Mouse (Mus musculus) kidney, embryonic 16.5 days (tissue): ENCODE data around the gene Lrrn4cl. TPM values are rescaled to one million over a fixed set of nuclear protein-coding genes. Genes with fewer than 3 reads are reported as not detected.

Experiments
- ATAC-seq: fragments of 200-750 bp; cut with Nextera tagmentation; 2 replicates; pipeline ENCODE4 v1.8.0; 2017; ENCODE audit warnings: moderate TSS enrichment; ENCODE audit not compliant: low FRiP score, low TSS enrichment
- H3K27ac ChIP-seq: fragments of 300-500 bp; sonication (generic); 2 replicates; pipeline ENCODE4 v1.5.1; 2014; ENCODE audit warnings: low read length
- H3K27me3 ChIP-seq: fragments of 300-500 bp; sonication (generic); 2 replicates; pipeline ENCODE4 v1.6.1; 2014; ENCODE audit warnings: low read length, control low read depth, mixed read lengths; ENCODE audit not compliant: insufficient read depth
- H3K36me3 ChIP-seq: fragments of 300-500 bp; sonication (generic); 2 replicates; pipeline ENCODE4 v1.6.1; 2014; ENCODE audit warnings: low read length, control low read depth, mixed read lengths; ENCODE audit not compliant: insufficient read depth
- H3K4me1 ChIP-seq: fragments of 300-500 bp; sonication (generic); 2 replicates; pipeline ENCODE4 v1.6.1; 2014; ENCODE audit warnings: low read length, control low read depth, mixed read lengths; ENCODE audit not compliant: insufficient read depth
- H3K4me2 ChIP-seq: fragments of 300-500 bp; sonication (generic); replicated peaks from 2 replicates; pipeline ENCODE4 v1.6.1; 2014; ENCODE audit warnings: low read depth, low read length
- H3K4me3 ChIP-seq: fragments of 300-500 bp; sonication (generic); 2 replicates; pipeline ENCODE4 v1.5.1; 2014; ENCODE audit warnings: mild to moderate bottlenecking, low read length
- H3K9ac ChIP-seq: fragments of 300-500 bp; sonication (generic); replicated peaks from 2 replicates; pipeline ENCODE4 v1.6.1; 2014; ENCODE audit warnings: low read length
- H3K9me3 ChIP-seq: fragments of 300-500 bp; sonication (generic); 2 replicates; pipeline ENCODE4 v1.6.1; 2016; ENCODE audit warnings: low read length, control low read depth
- WGBS: fragments of 180-500 bp; shearing (Covaris S2); extraction: QIAGEN DNeasy Blood & Tissue Kit; methylation state at CpG from one replicate; pipeline ENCODE4 v1.1.7; 2014; 5-methylcytosine and 5-hydroxymethylcytosine counted together
- polyA plus RNA-seq: library from polyadenylated mRNA; unstranded; fragments of >200 nt; fragmentation: Nextera tagmentation; extraction: Ambion mirVana; gene quantifications from 2 replicates; pipeline ENCODE4 v1.2.1, GENCODE M21; 2015

Lrrn4cl gene
- polyA plus RNA-seq, 1 experiment from 2014 or later, result 0.75 TPM

DNA sequence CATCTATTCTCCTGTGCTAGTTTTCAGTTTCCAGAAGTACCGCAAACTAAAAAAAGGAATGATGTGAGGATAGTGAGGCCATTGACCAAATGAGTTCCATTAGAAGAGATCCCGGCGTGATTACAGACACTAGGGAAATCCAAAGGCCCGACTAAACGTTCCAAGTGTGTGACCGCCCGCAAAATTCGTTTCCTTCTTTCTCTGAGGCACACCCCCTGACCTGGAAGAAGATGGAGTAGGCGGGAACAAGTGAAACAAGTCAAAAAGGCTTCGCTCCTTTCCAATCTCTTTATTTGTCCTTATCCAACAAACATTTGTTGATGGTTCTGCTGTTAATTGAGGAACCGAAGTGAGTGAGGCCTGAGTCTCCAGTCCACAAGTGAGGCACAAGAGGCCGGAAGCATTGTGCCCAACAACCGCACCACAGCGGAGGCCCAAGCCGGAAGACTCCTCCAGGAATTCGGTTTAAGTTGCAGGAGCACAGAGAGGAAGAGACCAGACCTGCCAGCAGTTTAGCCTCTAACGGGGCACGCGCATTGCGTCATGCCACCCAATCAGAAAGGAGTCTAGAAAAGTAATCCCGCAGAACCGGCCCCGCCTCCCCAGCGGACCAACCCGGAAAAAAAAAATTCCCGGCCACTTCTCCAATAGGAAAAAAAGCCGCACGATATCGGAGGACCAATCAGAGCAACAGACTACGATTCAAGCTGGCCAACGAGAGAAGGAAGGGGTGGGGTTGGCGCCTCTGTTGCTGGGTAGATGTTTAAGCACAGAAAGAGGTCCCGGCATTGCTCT lies 31.6 kb upstream of the Lrrn4cl start, which contains the start of gene Ttc9c:
TSS of gene Ttc9c (minus strand) at position 533 of the 795 bp plus-strand sequence.
- Histone ChIP-seq H3K4me1 (peaks cover 42% of the 10 kb centered on the region), H3K27ac (peak within 1 kb of the TSS; percentile 100), H3K9ac (peak within 1 kb of the TSS; percentile 98), H3K9me3 (no peaks in the 10 kb centered on the region), H3K4me3 (peak within 1 kb of the TSS; percentile 100), H3K36me3 (peaks cover 27% of the 10 kb centered on the region), H3K4me2 (peak within 1 kb of the TSS; percentile 88), H3K27me3 (no peaks in the 10 kb centered on the region)
- under 1% methylated on average over 33 of the region's 33 CpGs for WGBS
- peak; percentile 93 for ATAC-seq

DNA sequence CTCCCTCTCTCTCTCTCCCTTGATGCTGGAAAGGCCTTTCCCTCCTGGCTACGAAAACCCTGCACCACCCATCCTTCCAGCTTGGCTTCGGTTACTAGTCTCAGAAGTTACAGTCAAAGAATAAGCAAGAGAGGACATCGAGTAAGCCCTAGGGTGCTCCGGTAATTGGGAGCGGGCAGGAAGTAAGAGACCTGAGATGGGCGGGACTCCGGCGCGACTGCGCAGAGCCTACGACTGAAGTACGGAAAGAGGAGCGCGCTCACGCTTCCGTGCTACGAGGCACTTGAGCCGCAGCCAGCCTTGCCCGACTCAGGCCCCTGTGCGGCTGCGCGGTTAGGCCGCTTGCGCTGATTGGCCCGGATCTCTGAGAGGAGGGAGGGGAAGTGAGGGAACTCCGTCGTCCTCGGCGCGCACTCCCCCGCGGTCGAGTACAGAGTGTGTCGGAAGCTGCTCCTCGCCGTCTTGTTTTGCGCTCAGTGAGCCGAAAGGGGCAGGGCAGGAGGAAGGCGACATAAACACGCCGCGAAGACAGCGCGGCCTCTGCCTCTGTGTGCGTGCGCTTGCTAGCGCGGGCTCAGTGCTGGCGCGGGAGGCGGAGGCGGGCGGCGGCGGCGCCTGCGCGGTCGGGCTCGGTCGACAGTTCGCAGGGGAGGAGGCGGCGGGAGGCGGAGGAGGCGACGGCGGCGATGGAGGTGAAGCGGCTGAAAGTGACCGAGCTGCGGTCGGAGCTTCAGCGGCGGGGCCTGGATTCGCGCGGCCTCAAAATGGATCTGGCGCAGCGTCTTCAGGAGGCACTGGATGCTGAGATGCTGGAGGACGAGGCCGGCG lies 30.8 kb upstream of the Lrrn4cl start, which contains the start of gene Hnrnpul2:
TSS of gene Hnrnpul2 (plus strand) at position 415 of the 828 bp plus-strand sequence.
- no peaks in the 10 kb centered on the region for H3K9me3 ChIP-seq
- under 1% methylated on average over 66 of the region's 83 CpGs for WGBS
- peaks cover 30% of the 10 kb centered on the region for H3K36me3 ChIP-seq
- H3K4me3 ChIP-seq, result peak within 1 kb of the TSS; percentile 100
- H3K4me1 ChIP-seq, result peaks cover 42% of the 10 kb centered on the region
- no peaks in the 10 kb centered on the region for H3K27me3 ChIP-seq
- H3K4me2 ChIP-seq, result peak within 1 kb of the TSS; percentile 88
- H3K9ac ChIP-seq, result peak within 1 kb of the TSS; percentile 98
- ATAC-seq, result peak; percentile 97
- peak within 1 kb of the TSS; percentile 100 for H3K27ac ChIP-seq

DNA sequence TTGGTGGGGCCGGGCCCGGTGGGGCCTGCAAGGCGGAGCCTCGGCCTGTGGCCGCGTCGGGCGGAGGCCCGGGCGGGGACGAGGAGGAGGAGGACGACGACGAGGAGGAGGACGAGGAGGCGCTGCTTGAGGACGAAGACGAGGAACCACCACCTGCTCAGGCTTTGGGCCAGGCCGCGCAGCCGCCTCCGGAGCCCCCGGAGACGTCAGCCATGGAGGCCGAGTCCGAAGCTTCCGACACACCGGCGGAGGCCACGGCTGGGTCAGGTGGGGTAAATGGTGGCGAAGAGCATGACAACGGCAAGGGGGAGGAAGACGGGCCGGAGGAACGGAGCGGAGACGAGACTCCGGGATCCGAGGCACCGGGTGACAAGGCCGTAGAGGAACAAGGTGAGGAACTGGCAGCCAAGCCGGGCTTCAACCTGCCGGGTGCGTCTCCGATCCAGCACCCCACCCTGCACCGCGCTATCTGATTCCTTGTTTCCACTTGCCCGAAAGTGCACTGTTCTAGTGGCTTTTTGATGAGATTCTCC lies 30.1 kb upstream of the Lrrn4cl start:
- Histone ChIP-seq H3K9ac (peak overlapping the region; percentile 98), H3K4me3 (peak overlapping the region; percentile 100), H3K27ac (peak overlapping the region; percentile 100), H3K4me1 (peaks cover 39% of the 10 kb centered on the region), H3K36me3 (peaks cover 34% of the 10 kb centered on the region), H3K9me3 (no peaks in the 10 kb centered on the region), H3K27me3 (no peaks in the 10 kb centered on the region), H3K4me2 (peak overlapping the region; percentile 88)
- ATAC-seq, result peak; percentile 9; the same call in 1 of the 2 replicates
- under 1% methylated on average over 41 of the region's 48 CpGs for WGBS

DNA sequence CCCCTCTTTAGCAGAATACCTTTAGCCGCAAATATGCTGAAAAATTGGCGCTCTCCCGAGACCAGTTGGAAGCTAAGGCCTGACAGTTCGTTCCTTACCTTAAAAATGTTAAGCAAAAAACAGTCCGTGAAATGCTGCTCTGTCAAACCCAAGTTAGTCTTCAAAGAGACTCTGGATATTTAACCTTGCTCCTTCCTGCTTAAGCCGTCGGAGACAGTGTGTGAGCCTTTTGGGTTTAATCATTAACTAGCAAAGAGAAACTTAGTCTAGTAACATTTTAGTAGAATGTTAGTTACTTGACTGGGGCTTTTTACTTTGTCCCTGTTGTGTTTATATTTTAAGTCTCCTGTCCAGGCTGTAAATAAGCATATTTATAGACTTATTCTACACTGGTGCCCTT lies 29.4 kb upstream of the Lrrn4cl start:
- H3K9me3 ChIP-seq, result no peaks in the 10 kb centered on the region
- no peak for ATAC-seq
- H3K27ac ChIP-seq, result peak overlapping the region; percentile 100
- peaks cover 39% of the 10 kb centered on the region for H3K36me3 ChIP-seq
- peak overlapping the region; percentile 100 for H3K4me3 ChIP-seq
- H3K4me2 ChIP-seq, result peak overlapping the region; percentile 88
- peak overlapping the region; percentile 98 for H3K9ac ChIP-seq
- peaks cover 35% of the 10 kb centered on the region for H3K4me1 ChIP-seq
- H3K27me3 ChIP-seq, result no peaks in the 10 kb centered on the region
- WGBS, result under 1% methylated on average over 7 of the region's 7 CpGs

DNA sequence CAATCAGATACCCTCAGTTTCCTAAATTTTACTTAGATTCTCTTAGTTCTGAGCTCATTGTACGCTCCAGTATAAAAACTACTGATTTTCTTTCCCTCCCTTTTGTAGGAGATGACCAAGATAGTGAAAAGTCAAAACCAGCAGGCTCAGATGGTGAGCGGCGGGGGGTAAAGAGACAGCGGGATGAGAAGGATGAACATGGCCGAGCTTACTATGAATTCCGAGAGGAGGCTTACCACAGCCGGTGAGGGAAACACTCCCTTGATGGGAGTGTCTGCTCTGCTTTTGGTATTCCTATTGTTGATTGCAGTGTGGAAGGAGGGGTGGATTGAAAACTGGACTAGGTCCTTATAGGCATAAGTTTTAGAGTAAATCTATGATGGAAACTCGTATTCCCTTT lies 27.9 kb upstream of the Lrrn4cl start:
- no peaks in the 10 kb centered on the region for H3K9me3 ChIP-seq
- ATAC-seq, result no peak
- H3K36me3 ChIP-seq, result peaks cover 43% of the 10 kb centered on the region
- peak overlapping the region; percentile 88 for H3K4me2 ChIP-seq
- no peaks in the 10 kb centered on the region for H3K27me3 ChIP-seq
- 0 out of 2 replicates have a peak overlapping the region, but pooled peaks have one; percentile 46 for H3K9ac ChIP-seq
- H3K27ac ChIP-seq, result no peak overlapping the region
- peaks cover 21% of the 10 kb centered on the region for H3K4me1 ChIP-seq
- H3K4me3 ChIP-seq, result peak overlapping the region; percentile 100
- 68% methylated on average over 8 of the region's 8 CpGs for WGBS

DNA sequence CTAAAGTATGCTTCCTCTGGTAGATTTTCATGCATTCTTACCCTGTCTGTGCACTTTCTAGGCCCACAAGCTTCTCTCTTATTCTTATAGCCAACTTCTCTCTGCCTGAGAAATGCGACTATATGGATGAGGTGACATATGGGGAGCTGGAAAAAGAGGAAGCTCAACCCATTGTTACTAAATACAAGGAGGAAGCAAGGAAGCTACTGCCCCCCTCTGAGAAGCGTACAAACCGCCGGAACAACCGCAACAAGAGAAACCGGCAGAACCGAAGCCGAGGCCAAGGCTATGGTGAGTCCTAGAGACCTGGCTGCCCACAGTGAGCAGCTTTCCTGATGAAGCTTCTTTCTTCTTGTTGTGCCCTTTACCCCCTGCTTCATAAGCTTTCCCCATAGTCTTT lies 20.9 kb upstream of the Lrrn4cl start, which contains the start of gene AC129217.1:
TSS of gene AC129217.1 (plus strand) at position 114 of the 400 bp plus-strand sequence.
- Histone ChIP-seq H3K27me3 (no peaks in the 10 kb centered on the region), H3K36me3 (peaks cover 91% of the 10 kb centered on the region), H3K9me3 (no peaks in the 10 kb centered on the region), H3K4me2 (no peak within 1 kb of the TSS), H3K4me3 (no peak within 1 kb of the TSS), H3K9ac (no peak within 1 kb of the TSS), H3K4me1 (no peaks in the 10 kb centered on the region), H3K27ac (no peak within 1 kb of the TSS)
- no peak for ATAC-seq
- 94% methylated on average over 8 of the region's 8 CpGs for WGBS

DNA sequence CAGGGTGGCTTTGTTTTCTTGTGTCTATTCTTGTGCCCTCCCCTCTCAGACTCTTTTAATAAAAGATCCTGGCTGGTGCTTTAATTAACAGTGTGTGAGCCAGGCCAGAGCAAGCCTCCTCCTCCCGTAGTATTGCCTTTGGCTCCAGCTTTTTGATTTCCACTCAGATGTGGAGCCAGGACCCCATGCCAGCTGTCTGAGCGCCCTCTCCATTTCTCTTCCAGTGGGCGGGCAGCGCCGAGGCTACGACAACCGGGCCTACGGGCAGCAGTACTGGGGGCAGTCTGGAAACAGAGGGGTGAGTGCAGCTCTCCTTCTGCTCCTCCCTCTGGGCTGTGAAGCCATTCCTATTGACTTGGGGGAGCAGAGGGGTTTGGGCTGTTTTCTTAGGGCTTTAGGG lies 19.9 kb upstream of the Lrrn4cl start:
- Histone ChIP-seq H3K27ac (no peak overlapping the region), H3K4me1 (no peaks in the 10 kb centered on the region), H3K36me3 (peaks cover 92% of the 10 kb centered on the region), H3K4me3 (no peak overlapping the region), H3K9ac (no peak overlapping the region), H3K4me2 (no peak overlapping the region), H3K27me3 (no peaks in the 10 kb centered on the region), H3K9me3 (no peaks in the 10 kb centered on the region)
- WGBS, result 93% methylated on average over 8 of the region's 8 CpGs
- ATAC-seq, result no peak

DNA sequence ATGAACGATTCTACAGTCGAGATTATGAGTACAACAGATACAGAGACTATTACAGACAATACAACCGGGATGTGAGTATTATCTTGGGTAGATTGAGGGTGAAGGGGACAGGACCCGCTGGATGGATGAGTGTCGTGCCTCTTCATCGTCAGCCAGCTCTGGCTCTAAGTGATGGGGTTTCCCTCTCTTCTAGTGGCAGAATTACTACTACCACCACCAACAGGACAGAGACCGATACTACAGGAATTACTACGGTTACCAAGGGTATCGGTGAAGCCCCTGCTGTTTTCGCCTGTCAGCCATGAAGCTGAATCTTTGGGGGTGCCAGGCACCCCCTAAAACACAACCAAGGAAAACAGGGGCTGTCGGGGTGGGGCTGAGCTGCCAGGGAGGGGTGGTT lies 19.3 kb upstream of the Lrrn4cl start:
- Histone ChIP-seq H3K9me3 (no peaks in the 10 kb centered on the region), H3K36me3 (peaks cover 91% of the 10 kb centered on the region), H3K27me3 (no peaks in the 10 kb centered on the region), H3K9ac (no peak overlapping the region), H3K4me2 (no peak overlapping the region), H3K4me3 (no peak overlapping the region), H3K27ac (no peak overlapping the region), H3K4me1 (no peaks in the 10 kb centered on the region)
- WGBS, result 86% methylated on average over 11 of the region's 11 CpGs
- no peak for ATAC-seq

DNA sequence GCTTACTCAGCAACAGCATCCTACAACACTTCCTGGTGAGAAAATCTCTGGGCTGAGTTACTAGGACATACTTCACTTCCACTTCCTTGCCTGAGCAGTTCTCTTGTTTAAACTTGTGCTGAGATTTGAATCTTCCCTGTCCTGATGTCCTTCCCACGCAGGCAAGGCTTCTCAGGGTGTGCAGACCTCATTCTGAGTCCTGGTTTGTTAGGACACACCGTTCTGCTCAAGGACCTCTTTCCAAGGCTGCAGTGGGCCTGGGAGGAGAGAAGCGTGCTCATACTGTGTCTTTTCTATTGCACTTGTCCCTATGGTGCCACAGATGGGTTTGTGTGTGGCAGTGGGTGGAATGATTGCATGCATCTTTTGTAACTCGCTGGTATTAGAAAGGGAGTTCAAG lies 17.6 kb upstream of the Lrrn4cl start:
- 88% methylated on average over 4 of the region's 4 CpGs for WGBS
- Histone ChIP-seq H3K36me3 (peaks cover 77% of the 10 kb centered on the region), H3K4me1 (peaks cover under 1% of the 10 kb centered on the region), H3K4me3 (no peak overlapping the region), H3K9me3 (no peaks in the 10 kb centered on the region), H3K27ac (no peak overlapping the region), H3K9ac (no peak overlapping the region), H3K4me2 (no peak overlapping the region), H3K27me3 (no peaks in the 10 kb centered on the region)
- no peak for ATAC-seq
